Mouse (Mus musculus) ES-Bruce4 (cell line): ENCODE results near the gene Ch25h.

ENCODE experiments used
- CTCF ChIP-seq: IDR thresholded peaks from one replicate; pipeline ENCODE4 v1.8.1; 2011; ENCODE audit warnings: low read depth, low read length
- EP300 ChIP-seq: IDR thresholded peaks from 2 replicates; pipeline ENCODE4 v1.6.1; 2011; ENCODE audit warnings: low read depth, low read length; ENCODE audit not compliant: insufficient read depth
- POLR2A ChIP-seq: IDR thresholded peaks from one replicate; pipeline ENCODE4 v1.8.1; 2011; ENCODE audit warnings: low read length; ENCODE audit not compliant: insufficient read depth

DNA sequence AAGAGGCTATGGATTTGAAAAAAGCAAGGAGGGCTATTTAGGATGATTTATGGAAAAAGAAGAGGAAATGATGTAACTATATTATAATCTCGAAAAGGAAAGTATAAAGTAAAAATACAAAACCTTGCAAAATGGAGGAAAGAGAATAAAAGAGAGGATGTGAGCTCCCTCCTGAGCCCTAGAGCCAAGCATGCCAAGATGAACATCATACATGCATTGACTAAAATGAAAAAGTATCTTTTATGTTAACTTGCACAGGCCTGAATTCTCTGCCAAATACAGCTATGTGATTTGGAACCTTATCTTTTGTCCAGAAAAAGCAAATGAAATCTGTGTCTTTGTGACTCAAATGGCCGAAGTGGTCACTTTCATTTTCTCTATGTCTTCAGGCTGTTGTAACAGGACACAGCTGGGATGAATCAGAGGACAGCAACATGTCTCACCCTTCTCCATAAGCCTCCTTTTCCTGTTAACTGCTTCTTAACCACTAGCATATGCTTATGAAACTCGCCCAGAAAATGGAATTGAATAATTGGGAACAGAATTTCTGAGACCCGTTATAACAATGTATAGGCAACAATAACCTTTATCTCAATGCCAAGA, 29.5 kb downstream of the Ch25h start:
- TF ChIP-seq POLR2A (no peak), CTCF (no peak), EP300 (no peak)
